Mouse (Mus musculus) frontal cortex, adult (tissue): ENCODE measurements around the gene 6430531B16Rik.
A peak's percentile ranks its signal among the peaks of the same experiment; 100 is the strongest.

Source experiments
- ATAC-seq: cut with Nextera tagmentation; 2 replicates; pipeline ENCODE4 v1.9.2; 2017; ENCODE audit warnings: mild to moderate bottlenecking, moderate library complexity, mixed read lengths; ENCODE audit not compliant: low TSS enrichment

Gene 6430531B16Rik

GRCm38 (mm10) chr7:139937810-139938209 lies 40.7 kb downstream of the 6430531B16Rik start:
- ATAC-seq: no peak

GRCm38 (mm10) chr7:139937138-139937537 lies 41.4 kb downstream of the 6430531B16Rik start:
- no peak for ATAC-seq

GRCm38 (mm10) chr7:139936705-139937104 lies 41.9 kb downstream of the 6430531B16Rik start:
- no peak for ATAC-seq

GRCm38 (mm10) chr7:139930732-139931131 lies 47.8 kb downstream of the 6430531B16Rik start:
- peak; percentile 72; the same call in 1 of the 2 replicates for ATAC-seq
